Mouse (Mus musculus) mesoderm, embryonic 11.5 days (tissue): ENCODE measurements around the gene Tmtc1.

Experiments
- DNase-seq: peaks from one replicate; pipeline ENCODE4 v3.0.0-alpha.2; 2012; ENCODE audit warnings: low read depth, low spot score

Gene Tmtc1

GRCm38 (mm10) chr6:148373444-148373843 lies 70.7 kb downstream of the Tmtc1 start:
- no peak for DNase-seq

GRCm38 (mm10) chr6:148371223-148371622 lies 73.0 kb downstream of the Tmtc1 start:
- DNase-seq, result no peak

- peak; percentile 55 for DNase-seq
Measured at GRCm38 (mm10) chr6:148367094-148367539, 77.1 kb downstream of the Tmtc1 start.

GRCm38 (mm10) chr6:148366629-148367028 lies 77.6 kb downstream of the Tmtc1 start:
- no peak for DNase-seq

GRCm38 (mm10) chr6:148363162-148363561 lies 81.0 kb downstream of the Tmtc1 start:
- no peak for DNase-seq

- DNase-seq, result no peak
Measured at GRCm38 (mm10) chr6:148362475-148362874, 81.7 kb downstream of the Tmtc1 start.

- DNase-seq, result no peak
Measured at GRCm38 (mm10) chr6:148359348-148359905, 84.8 kb downstream of the Tmtc1 start.

GRCm38 (mm10) chr6:148358580-148359246 lies 85.5 kb downstream of the Tmtc1 start:
- DNase-seq, result peak; percentile 24

GRCm38 (mm10) chr6:148356141-148356540 lies 88.0 kb downstream of the Tmtc1 start:
- DNase-seq, result no peak

- DNase-seq, result peak; percentile 85
Measured at GRCm38 (mm10) chr6:148354509-148355474, 89.4 kb downstream of the Tmtc1 start.

- no peak for DNase-seq
Measured at GRCm38 (mm10) chr6:148354151-148354508, 90.1 kb downstream of the Tmtc1 start.

- no peak for DNase-seq
Measured at GRCm38 (mm10) chr6:148345001-148345400, 99.2 kb downstream of the Tmtc1 start.

- no peak for DNase-seq
Measured at GRCm38 (mm10) chr6:148342191-148342590, 102.0 kb downstream of the Tmtc1 start.

- DNase-seq, result no peak
Measured at GRCm38 (mm10) chr6:148341765-148342164, 102.4 kb downstream of the Tmtc1 start.

GRCm38 (mm10) chr6:148338326-148338957 lies 105.7 kb downstream of the Tmtc1 start:
- no peak for DNase-seq

- no peak for DNase-seq
Measured at GRCm38 (mm10) chr6:148336290-148336955, 107.8 kb downstream of the Tmtc1 start.

- no peak for DNase-seq
Measured at GRCm38 (mm10) chr6:148331916-148332315, 112.3 kb downstream of the Tmtc1 start.

- DNase-seq, result no peak
Measured at GRCm38 (mm10) chr6:148329976-148330375, 114.2 kb downstream of the Tmtc1 start.

GRCm38 (mm10) chr6:148328928-148329327 lies 115.3 kb downstream of the Tmtc1 start:
- no peak for DNase-seq

- DNase-seq, result no peak
Measured at GRCm38 (mm10) chr6:148328130-148328529, 116.1 kb downstream of the Tmtc1 start.

- DNase-seq, result no peak
Measured at GRCm38 (mm10) chr6:148318736-148319135, 125.5 kb downstream of the Tmtc1 start.
